Comparison of ENCODE assay signal across 8 mouse cellular contexts in the genomic region with DNA sequence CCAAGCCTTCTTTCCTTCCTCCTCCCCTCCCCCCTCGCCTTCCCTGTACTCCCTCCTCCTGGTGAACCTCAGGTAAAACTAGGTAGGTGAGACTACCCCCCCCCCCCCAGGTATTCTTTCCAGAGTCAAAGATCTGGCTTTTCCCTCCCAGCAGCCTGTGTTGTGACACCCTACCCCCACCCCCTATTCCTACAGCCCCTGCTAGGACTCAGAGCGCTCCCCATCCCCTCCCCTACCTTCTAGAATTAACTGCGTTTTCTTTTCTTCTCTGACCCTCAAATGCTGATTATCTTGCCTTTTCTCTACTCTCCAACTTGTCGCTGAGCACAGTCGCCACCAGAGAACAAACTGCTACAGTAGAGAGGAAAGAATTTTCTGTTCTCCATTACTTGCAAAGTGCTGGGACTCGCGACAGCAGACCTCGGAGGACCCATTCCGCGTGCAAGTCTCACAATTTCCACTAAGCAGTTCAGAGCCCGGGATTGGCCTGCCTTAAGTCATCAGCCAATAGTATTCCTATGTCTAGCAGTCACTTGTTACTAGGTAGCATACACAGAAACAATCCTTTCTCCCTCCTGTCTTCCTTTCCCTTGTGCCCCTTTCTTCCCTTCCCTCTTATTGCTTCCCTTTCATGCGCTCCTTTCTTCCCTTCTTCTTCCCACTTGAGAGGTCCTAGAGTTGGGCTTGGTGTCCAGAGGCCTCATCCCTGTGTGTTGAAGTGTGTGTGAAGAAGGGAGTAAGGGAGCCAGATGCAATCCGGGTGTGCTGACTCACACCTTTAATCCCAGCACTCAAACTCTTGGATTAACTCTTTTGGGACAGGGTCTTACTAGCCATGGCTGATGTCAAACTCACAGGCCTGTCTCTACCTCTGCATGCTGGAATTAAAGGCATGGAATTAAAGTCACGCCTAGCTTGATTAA. TPM values are rescaled to one million over a fixed set of nuclear protein-coding genes. Genes with fewer than 3 reads are reported as not detected.
DNase-seq lines count a peak whose midpoint lies in the region; TF ChIP-seq lines count a peak whose summit lies in the region.

Btn2a2 (minus strand) TSS at position 458 of the 923 bp plus-strand sequence.

- TF ChIP-seq POLR2A in spleen, adult 2 months (IDR thresholded peaks at IDR 0.05; ENCODE audit: low read depth, low read length) = no peak

- peak within 1 kb of the TSS; percentile 41 for H3K4me3 ChIP-seq in spleen, adult 2 months (ENCODE audit: extremely low read depth, insufficient read depth, insufficient read length)
- peak within 1 kb of the TSS; percentile 59 for H3K4me3 ChIP-seq in embryonic facial prominence, embryonic 10.5 days

- TF ChIP-seq CTCF in spleen, adult 2 months (IDR thresholded peaks at IDR 0.05; ENCODE audit: extremely low read depth, insufficient read depth, insufficient read length, insufficient replicate concordance) = no peak

- H3K27ac ChIP-seq in spleen, adult 2 months (ENCODE audit: insufficient read depth, low read length) = no peak within 1 kb of the TSS
- H3K27ac ChIP-seq in embryonic facial prominence, embryonic 10.5 days (replicated peaks) = peak within 1 kb of the TSS; percentile 72

- intact Hi-C loops in left cerebral cortex, postnatal 36 days (cut with DNase I) = no loop called here

- 17% methylated on average over 14 of the region's 14 CpGs for WGBS in spleen, adult 2 months
- 5% methylated on average over 14 of the region's 14 CpGs for WGBS in embryonic facial prominence, embryonic 10.5 days

- no peaks in the 10 kb centered on the region for H3K27me3 ChIP-seq in spleen, adult 2 months (ENCODE audit: control insufficient read depth, insufficient read depth, low read length)
- peaks cover 16% of the 10 kb centered on the region for H3K27me3 ChIP-seq in embryonic facial prominence, embryonic 10.5 days (replicated peaks; ENCODE audit: low read depth, poor library complexity, severe bottlenecking)

- no peaks in the 10 kb centered on the region for H3K36me3 ChIP-seq in spleen, adult 2 months (ENCODE audit: control insufficient read depth, insufficient read depth, low read length)
- no peaks in the 10 kb centered on the region for H3K36me3 ChIP-seq in embryonic facial prominence, embryonic 10.5 days (replicated peaks)

- H3K4me1 ChIP-seq in spleen, adult 2 months (ENCODE audit: control insufficient read depth, insufficient read depth, insufficient read length) = peaks cover 7% of the 10 kb centered on the region; the same call in 1 of the 2 replicates
- H3K4me1 ChIP-seq in embryonic facial prominence, embryonic 10.5 days = peaks cover 25% of the 10 kb centered on the region

- H3K9me3 ChIP-seq in embryonic facial prominence, embryonic 10.5 days = no peaks in the 10 kb centered on the region

- peak; percentile 43 to 56 for DNase-seq in spleen, adult 2 months (ENCODE audit: low read depth in 1 of 2, low spot score in 2 of 2)
- no peak for DNase-seq in spleen, postnatal 4 days (ENCODE audit: low spot score in 2 of 2)
- peak; percentile 79 for DNase-seq in embryonic facial prominence, embryonic 10.5 days (ENCODE audit: low spot score)
- DNase-seq in heart, adult 8-10 months (ENCODE audit: low spot score) = peak; percentile 48
- DNase-seq in kidney, adult 18-20 months = peak; percentile 37
- peak; percentile 46 to 59 for DNase-seq in left cerebral cortex, postnatal 36 days (ENCODE audit: low spot score in 2 of 2)
- peak; percentile 88 for DNase-seq in mesoderm, embryonic 11.5 days (ENCODE audit: low read depth, low spot score)
- peak; percentile 59 to 64 for DNase-seq in spleen, postnatal 36 days (ENCODE audit: low spot score in 2 of 2)

RNA-seq across cellular contexts. Expression of gene Btn2a2, which starts in this region (rescaled TPM):
- polyA plus RNA-seq in spleen, adult 2 months (2012; rRNA removed) = 0.04 TPM in 1 of 2 replicates, not detected in the other
- polyA plus RNA-seq in embryonic facial prominence, embryonic 10.5 days (2016; fragmentation: Nextera tagmentation; extraction: Ambion mirVana) = 0.99 and 1.2 TPM in 2 replicates
- total RNA-seq in heart, adult 8-10 months (2022) = not detected
- 1 to 10 TPM in 1 of 2 experiments, under 1 TPM in 1; 0.93 to 1.5 TPM for total RNA-seq in left cerebral cortex, postnatal 36 days (2021)

Comparison
In these comparisons a context has a peak if more than half of its experiments do, and no peak if none do; other contexts are left out.
1. DNase-seq: peak in embryonic facial prominence, embryonic 10.5 days (single experiment), kidney, adult 18-20 months (single experiment), left cerebral cortex, postnatal 36 days (2 of 2), mesoderm, embryonic 11.5 days (single experiment) and spleen, postnatal 36 days (2 of 2); none in spleen, postnatal 4 days (0 of 2).
2. Peak in DNase-seq and H3K4me3 ChIP-seq in spleen, adult 2 months; RNA of the gene not detected or under 1 TPM.
3. Peak in DNase-seq in heart, adult 8-10 months; RNA of the gene not detected or under 1 TPM.